Mouse (Mus musculus) monocyte, adult 59 days (primary cell): ENCODE data around the gene Adk. TPM values are rescaled to one million over a fixed set of nuclear protein-coding genes. Genes with fewer than 3 reads are reported as not detected.

Experiments used
- total RNA-seq, 2 experiments: library from RNA; stranded (reverse); gene quantifications; one replicate each; pipeline ENCODE4 v1.2.4; 2023

The Adk gene
- 10 to 100 TPM; 24.3 to 30.9 TPM for total RNA-seq

GRCm38 (mm10) chr14:21052112-21052780 is at the start of gene Adk, which contains the start of gene Ap3m1:
Gene Adk (plus strand): TSS chr14:21052574.
Gene Ap3m1 (minus strand): TSS chr14:21052508.

GRCm38 (mm10) chr14:21481231-21481630 is 428.9 kb downstream of the Adk start, which contains the start of gene Kat6b:
Gene Kat6b (plus strand): TSS chr14:21481434.

Other genes starting within 250 kb of the Adk start
- gene Plau, start 215.9 kb upstream of the Adk start, total RNA-seq = 1 to 10 TPM; 8.4 to 9.1 TPM
- gene Vcl, start 123.2 kb upstream of the Adk start, total RNA-seq = 10 to 100 TPM; 50.5 to 51.4 TPM
- gene Ap3m1, start 66 bp upstream of the Adk start, total RNA-seq = 10 to 100 TPM; 66.5 to 81.7 TPM